Mouse (Mus musculus) gastrocnemius, postnatal 14 days (tissue): ENCODE results near the gene Raf1. TPM values are rescaled to one million over a fixed set of nuclear protein-coding genes. Genes with fewer than 3 reads are reported as not detected.
"Not testable (repeated sequence)": the region's sequence is repeated elsewhere in the genome, so short reads cannot be mapped to it uniquely, and the experiment has no call there.

Source experiments
- DNase-seq: peaks from one replicate; pipeline ENCODE4 v3.0.0; 2021; ENCODE audit warnings: mixed read lengths
- intact Hi-C: fragments of 180-260 bp; cut with DNase I; formaldehyde crosslinking; loops from one replicate; pipeline ENCODE4 v1.15.1; 2025; ENCODE audit warnings: low total_unique reads
- total RNA-seq, 2 experiments: library from RNA; stranded (reverse); gene quantifications; 2 replicates each; pipeline ENCODE4 v1.2.3; 2021

The Raf1 gene
- total RNA-seq, 2 experiments from 2014 or later, result 88.8 to 92.8 TPM

- DNase-seq, result no peak
- intact Hi-C loops, result no loop called here
Measured at GRCm38 (mm10) chr6:115684851-115685646, 8.6 kb upstream of the Raf1 start.

- no peak for DNase-seq
- intact Hi-C loops, result no loop called here
Measured at GRCm38 (mm10) chr6:115684271-115684670, 7.8 kb upstream of the Raf1 start.

DNA sequence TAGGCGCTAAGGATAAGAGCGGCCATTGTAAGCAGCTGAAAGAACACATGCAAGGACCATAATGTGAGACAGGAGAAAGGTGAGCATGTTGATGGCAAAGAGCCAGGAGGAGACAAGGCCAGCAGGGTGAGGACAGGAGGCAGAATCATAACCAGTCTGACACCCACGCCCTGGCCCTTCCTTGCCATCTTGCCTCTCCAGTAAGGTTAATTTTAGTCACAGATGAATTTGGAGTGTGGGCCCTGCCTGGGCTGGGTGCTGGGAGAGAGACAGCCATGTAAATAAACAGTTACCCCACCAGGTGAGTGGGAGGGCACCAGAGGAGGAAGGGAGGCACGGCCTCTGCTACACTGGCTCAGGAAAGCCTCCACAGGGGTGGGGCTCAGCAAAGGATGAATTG is 4.6 kb upstream of the Raf1 start:
- DNase-seq, result no peak
- intact Hi-C loops, result no loop called here

GRCm38 (mm10) chr6:115678012-115678411 is 1.6 kb upstream of the Raf1 start:
- no peak for DNase-seq
- intact Hi-C loops, result no loop called here

GRCm38 (mm10) chr6:115677441-115677840 is 1.0 kb upstream of the Raf1 start:
- DNase-seq, result no peak
- intact Hi-C loops, result no loop called here

DNA sequence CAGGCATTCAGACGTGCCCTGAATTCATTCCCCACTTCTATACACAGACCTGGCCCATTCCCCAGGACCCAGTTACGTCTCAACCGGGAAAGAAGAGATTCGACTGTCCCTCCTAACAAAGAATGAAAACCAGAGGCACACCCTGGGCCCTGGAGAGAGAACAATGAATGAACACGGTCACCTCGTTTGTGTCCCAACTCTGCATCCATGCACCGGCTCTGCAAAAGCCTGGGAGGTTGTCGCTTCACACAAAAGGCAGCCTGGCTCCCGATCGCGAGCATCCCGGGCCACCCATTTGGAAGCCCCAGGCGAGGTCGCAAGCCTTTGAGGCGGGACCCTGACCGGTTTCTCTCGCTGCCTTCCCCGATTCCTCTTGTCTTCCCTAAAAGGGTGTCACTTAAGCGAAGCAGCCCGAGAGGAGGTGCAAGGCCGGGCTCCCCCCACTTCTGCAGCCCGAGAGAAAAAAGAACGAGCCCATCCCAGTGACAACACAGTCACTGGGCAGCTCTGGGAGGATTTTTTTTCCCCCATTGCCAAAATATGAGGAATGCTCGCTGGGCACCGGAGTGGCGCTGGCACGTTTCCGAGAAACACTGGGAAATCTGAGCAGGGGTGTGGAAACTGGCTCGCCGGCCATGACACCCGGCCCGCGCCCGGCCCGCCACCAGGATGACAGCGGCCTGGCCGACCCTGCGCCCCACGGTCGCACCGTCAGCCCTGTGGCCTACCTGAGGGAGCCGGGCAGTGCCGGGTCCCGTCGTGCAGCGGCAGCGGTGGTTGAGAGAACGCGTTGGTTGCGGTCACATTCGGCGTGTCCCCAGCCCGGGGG is 713 bp downstream of the Raf1 start:
- peak; percentile 84 for DNase-seq
- intact Hi-C loops, result no loop called here

DNA sequence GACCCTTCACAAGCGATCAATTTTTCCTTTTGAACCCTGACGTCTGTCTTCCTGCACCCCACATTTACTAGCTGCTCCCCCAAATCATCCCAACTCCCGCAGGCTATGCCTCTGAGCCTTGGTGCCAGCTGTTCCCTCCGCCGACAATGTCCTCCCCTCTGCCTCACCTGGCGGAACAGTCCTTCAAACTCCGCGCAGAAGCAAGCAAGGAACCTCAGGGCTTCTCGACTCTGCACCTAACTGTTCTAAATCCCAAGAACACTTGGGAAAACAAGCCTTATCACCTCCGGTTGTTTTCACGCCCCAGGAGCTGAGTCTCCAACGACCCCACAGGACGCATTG is 1.3 kb downstream of the Raf1 start:
- intact Hi-C loops, result no loop called here
- DNase-seq, result no peak

GRCm38 (mm10) chr6:115674316-115674715 is 2.1 kb downstream of the Raf1 start:
- intact Hi-C loops, result no loop called here
- no peak for DNase-seq

DNA sequence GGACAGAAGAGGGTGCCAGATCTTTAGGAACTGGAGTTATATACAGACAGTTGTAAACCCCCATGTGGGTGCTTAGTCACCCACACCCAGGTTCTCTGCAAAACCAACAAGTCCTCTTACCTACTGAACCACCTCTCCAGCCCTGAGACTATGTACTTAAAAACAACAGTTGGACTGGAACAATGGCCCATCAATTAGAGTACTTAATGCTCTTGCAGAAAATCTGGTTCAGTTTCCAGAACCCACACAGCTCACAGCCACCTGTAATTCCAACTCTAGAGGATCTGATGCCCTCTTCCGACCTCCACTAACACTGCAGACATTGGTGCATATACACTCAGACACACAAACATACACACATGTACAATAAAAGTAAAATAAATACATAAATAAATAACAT is 3.7 kb downstream of the Raf1 start:
- intact Hi-C loops, result no loop called here

GRCm38 (mm10) chr6:115666641-115667040 is 9.8 kb downstream of the Raf1 start:
- DNase-seq, result no peak
- intact Hi-C loops, result no loop called here

More for the DNA sequence above, 3.7 kb downstream of the Raf1 start:
- no peak for DNase-seq

DNA sequence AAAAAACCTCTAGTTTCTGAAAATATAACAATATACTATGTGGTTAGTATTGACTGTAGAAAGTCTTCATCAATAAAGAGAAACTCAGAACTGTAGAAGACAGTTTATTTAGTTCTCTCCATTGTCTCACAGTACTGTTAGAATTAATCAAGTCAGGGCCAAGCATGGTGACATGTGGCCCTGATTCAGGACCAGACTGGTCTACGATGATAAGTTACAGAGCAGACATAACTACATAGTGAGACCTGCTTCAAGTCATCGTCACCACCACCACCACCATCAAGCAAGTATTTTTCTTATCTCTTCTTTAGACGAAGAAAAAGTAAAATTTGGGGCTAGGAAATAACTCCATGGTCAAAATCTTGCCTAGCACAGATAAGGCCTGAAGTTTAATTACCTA is 12.2 kb downstream of the Raf1 start:
- intact Hi-C loops, result no loop called here
- DNase-seq, result no peak

- intact Hi-C loops, result no loop called here
- DNase-seq, result no peak
Measured at GRCm38 (mm10) chr6:115658802-115659201, 17.6 kb downstream of the Raf1 start.

- DNase-seq, result no peak
- intact Hi-C loops, result no loop called here
Measured at GRCm38 (mm10) chr6:115653939-115654338, 22.5 kb downstream of the Raf1 start.

GRCm38 (mm10) chr6:115651719-115652118 is 24.7 kb downstream of the Raf1 start:
- intact Hi-C loops, result no loop called here
- DNase-seq, result no peak

DNA sequence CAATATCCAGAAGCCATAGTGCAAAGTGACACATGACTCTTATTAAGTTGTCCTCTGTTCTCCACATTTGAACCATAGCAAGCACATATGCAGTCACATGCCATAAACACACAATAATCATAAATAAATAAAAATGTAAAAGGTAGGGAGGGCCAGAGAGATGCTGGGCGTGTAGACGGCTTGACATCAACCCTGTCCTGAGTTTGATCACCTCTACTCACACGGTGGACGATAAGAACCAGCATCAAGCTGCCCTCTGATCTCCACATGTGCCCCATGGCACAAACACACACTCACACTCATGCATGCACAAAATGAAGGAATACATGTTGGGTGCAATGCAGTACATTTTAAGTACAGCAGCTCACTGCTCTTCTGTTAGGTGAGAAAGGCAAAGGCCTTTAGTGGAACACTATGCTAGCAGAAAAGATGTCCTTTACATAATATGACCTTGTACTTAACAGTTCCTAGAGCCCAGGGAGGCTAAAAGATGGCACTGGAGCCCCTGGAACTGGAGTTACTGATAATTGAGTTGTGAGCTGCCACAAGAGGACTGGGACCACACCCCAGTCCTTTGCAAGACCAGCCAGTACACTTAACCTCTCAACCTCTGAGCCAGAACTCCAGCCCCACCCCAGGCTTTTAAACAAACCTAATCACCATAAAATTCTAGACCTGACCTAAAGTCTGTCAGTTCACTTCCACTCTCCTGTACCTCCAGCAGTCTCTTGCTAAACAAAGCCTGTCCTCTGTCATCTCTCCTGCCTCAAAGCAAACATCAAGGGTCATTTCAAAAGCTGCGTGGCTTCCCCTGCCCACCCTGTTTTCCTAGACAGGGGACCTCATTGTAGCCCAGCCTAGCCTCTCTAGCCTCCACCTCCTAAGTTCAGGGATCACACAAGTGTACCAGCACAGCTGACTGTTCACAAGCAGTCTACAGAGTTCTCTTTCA is 25.7 kb downstream of the Raf1 start:
- intact Hi-C loops, result no loop called here
- no peak for DNase-seq

DNA sequence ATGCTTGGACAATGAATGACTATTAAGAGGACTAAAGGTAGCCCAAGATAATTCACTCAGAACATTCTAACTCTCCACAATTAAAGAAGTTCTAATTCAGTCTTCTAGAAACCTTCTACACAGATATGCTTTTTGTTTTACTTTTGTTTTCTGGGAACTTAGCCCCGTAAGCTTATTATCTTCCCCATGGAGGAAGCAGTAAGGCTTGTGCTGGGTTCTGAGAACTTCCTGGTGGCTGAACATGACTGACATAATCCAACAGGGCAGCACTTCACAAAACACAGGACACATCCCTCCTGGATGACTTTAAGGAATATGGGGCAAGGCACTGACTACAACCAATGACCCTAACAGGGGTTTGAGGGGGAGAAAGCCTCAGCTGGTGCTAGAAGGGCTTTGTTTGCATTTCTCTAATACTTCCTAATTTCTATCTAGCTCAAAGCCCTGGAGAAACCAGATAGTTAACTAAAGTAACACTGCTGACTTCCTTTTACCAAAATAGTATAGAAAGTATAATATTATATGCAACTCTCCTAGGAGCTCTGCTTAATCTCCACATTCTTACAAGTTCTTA is 26.6 kb downstream of the Raf1 start:
- no peak for DNase-seq
- intact Hi-C loops, result no loop called here

GRCm38 (mm10) chr6:115643315-115643714 is 33.1 kb downstream of the Raf1 start:
- no peak for DNase-seq
- intact Hi-C loops, result no loop called here

- intact Hi-C loops, DNase-seq: not testable (repeated sequence)
Measured at GRCm38 (mm10) chr6:115638188-115638587, 38.2 kb downstream of the Raf1 start.

DNA sequence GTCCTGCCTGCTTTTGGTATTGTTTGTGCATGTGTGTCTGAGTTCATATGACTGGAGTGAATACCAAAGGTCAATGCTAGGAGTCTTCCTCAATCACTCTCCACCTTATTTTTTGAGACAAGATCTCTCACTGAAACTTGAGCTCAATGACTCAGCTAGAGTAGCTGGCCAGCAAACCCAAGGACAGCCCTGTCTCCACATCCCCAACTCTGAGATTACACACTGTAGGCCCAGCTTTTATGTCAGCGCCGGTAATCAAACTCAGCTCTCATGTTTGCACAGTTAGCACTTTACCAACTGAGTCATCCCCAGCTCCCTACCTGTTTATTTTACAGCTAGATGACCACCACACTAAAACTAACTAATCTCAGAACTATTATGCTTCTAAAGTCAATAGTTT is 42.4 kb downstream of the Raf1 start:
- intact Hi-C loops, result no loop called here
- no peak for DNase-seq
